Mouse (Mus musculus) embryo, embryonic 11.5 days (tissue): ENCODE measurements around the gene Robo1.

ENCODE experiments used
- DNase-seq: peaks from one replicate; pipeline ENCODE4 v3.0.0-alpha.2; 2012; ENCODE audit warnings: low read depth, low spot score

The Robo1 gene

DNA sequence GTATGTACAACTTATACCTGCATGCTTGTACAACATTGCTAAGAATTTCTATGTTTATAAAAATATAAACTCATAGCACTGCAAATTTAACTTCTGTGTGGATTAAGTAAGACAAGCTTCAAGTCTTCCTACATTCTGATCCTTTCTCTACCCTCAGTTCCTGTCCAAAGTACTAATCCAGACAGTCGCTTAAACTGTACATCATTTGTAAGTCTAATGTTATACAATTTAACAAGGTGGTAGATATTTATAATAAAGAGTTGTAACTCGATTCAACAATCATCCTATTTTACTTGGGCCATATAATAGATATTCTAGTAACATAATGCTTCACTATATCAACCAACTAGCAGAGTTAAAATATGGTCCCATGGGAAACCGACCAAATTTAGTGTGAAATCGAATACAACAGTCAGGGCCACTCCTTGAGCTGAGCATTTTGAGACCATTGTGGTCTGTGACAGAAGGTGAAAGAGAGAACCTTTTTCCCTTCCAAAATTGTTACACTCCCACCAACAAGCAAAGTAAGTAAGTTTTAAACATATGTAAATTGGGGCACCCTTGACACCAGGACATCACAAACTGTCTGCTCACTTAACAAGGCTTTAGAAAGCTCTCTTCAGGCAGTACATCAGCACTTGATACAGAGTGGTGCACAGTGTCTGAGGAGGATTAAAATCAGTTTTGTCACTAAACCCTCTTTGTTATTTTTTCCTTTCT is 295.5 kb downstream of the Robo1 start:
- DNase-seq: no peak

DNA sequence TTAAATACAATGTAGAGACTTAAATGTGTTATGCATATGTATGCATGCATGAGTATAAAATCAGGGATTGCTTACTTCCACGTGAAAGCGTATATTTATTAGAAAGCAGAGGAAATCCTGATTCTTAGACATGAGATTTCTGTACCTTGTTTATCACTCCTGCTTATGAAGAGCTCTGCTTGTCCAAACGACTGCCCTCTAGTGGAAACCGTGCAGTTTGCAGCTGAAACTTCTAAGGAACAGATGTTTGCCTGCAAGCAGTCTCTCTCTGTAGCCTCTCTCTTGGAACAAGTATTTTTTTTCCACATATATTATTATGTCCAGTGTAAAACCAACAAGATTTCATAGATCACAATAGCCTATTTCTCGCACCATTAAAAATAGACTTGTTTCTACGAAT is 297.0 kb downstream of the Robo1 start:
- DNase-seq: peak; percentile 78

DNA sequence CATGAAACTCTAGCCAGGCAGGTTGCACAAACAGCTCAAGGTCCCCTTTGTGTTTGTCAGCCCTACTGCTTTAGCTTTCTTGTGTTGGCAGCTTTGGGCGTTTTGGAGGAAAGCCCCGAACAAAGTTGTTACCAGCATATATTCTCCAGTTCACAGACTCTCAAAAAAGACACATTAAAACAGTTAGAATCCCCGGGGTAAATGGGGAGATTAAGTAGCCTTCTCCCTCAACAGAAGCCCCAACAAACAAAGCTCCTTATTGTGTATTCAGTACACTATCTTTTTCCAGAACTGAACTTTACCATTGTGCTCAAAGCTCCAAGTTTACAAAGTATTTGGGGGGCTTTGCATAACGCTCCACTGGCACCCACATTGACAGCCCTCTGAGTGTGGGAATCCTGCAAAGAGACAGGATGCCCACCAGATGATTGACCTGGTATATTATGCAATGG is 302.6 kb downstream of the Robo1 start:
- DNase-seq: no peak

GRCm38 (mm10) chr16:72614898-72615297 is 306.8 kb downstream of the Robo1 start:
- no peak for DNase-seq

- no peak for DNase-seq
Observed at GRCm38 (mm10) chr16:72615360-72615759, 307.3 kb downstream of the Robo1 start.

DNA sequence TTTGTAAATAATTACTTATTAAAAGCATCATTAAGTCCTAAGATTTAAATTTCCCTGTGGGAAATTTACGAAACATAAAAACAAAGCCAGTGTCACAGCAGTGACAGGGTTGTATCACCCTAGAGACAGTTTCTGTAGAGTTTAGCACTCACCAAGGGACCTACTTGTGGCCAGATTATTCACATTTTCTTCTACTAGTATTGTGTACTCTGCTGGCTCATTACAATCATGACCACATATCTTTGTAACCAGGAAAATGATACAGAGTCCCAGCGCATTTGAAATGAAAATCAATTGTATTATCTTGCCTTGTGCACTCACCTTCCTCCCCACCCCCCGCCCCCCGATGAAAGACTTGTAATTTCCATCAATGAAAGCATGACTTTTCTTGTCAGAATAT is 314.3 kb downstream of the Robo1 start:
- DNase-seq: no peak

- DNase-seq: no peak
Observed at GRCm38 (mm10) chr16:72622868-72623267, 314.8 kb downstream of the Robo1 start.

- DNase-seq: no peak
Observed at GRCm38 (mm10) chr16:72633846-72634245, 325.7 kb downstream of the Robo1 start.

- DNase-seq: no peak
Observed at GRCm38 (mm10) chr16:72639332-72639940, 331.3 kb downstream of the Robo1 start.

DNA sequence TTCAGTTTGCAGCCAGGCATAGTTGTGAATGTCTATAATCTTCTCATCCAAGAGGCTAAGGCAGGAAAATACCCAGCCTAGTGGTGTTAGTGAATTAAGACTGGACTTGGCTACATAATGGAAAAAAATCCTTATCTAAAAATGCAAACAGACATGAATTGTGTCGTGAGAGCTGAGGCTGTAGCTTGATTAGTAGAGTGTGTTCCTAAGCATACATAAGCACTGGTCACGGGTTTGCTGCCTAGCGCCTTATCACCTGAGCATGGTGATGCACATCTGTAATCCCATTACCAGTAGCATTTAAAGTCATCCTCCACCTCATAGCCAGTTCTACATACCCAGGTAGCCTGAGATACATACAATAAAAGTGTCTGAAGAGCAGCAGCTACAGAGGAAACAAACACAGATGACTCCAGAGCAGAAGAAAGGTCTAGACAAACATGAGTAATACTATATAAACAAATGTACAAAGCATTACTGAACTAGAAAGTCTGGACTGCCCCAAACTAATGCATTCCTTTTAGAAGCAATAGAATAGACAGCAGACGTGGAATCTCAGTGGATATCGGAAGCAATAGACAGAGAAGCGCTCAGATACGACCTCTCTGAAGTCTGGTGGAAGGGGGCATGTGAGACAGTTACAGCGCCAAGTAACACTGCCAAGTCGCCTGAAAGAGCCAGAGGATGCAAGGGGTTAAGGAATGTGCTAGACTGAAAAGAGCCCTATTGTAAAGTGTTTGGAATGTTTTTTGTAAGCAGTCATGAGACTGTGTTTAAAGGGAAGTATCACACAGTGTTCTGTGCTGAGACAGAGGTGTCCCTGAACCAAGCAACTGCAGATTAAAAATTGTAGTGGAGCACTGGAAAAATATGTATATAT is 333.1 kb downstream of the Robo1 start:
- no peak for DNase-seq

DNA sequence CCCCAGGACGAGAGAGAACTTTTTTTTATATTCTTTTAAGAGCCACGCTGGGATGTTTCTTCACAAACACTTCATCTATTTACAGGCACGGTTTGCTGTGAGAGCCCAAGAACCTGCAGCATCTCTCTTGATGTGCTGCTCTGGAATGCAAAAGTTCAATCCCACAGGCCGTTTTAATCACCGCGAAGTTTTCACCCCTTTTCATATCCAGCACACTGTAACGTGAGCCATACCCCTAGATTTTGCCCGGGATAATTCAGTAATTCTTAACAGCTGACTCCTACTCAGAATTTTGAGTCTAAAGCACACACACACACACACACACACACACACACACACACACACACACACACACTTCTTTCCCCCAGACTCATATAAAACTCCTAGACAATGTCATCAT is 337.8 kb downstream of the Robo1 start:
- DNase-seq: no peak

DNA sequence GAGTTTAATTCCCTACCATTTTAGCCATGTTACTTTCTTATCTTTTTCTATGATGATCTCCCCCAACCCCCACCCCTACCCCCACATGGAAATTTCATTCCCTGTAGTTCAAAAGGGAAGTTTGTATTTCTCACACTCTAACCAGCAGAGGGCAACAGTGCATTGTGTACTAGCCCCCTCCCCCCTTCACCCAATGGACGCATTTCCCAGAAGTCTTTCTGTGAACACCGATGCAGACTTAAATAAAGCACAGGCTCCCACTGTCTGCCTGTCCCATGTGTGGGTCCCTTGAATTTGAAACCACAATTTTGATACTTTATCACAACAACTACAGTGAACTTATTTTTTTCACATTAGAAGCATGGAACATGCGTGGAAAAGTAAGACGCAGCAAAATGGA is 341.2 kb downstream of the Robo1 start:
- peak; percentile 46 for DNase-seq

GRCm38 (mm10) chr16:72655411-72655810 is 347.3 kb downstream of the Robo1 start:
- no peak for DNase-seq

DNA sequence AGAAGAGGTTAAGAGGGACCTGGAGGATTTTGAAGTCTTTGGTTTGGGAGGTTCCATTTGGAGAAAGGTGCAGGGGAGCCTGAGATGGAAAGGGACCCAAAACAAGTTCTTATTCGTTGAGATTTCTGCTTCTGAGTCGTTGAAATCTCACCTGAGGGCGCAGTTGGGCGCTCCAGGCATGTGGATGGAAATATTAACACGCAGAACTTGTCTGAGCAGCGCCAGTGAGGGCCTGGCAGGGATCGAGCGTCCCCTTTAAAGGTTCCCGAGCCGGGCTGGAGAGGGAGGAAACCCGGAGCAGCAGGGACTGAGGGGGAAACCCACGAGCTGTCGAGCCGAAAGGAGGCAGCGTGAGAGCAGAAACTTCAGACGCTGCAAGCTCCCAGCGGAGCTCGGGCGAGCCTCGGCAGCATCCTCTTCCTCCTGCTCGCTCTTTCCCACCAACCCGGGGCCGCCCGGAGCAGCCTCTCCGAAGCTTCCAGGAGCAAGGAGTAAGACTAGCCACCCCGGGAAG is 354.8 kb downstream of the Robo1 start:
- peak; percentile 77 for DNase-seq

DNA sequence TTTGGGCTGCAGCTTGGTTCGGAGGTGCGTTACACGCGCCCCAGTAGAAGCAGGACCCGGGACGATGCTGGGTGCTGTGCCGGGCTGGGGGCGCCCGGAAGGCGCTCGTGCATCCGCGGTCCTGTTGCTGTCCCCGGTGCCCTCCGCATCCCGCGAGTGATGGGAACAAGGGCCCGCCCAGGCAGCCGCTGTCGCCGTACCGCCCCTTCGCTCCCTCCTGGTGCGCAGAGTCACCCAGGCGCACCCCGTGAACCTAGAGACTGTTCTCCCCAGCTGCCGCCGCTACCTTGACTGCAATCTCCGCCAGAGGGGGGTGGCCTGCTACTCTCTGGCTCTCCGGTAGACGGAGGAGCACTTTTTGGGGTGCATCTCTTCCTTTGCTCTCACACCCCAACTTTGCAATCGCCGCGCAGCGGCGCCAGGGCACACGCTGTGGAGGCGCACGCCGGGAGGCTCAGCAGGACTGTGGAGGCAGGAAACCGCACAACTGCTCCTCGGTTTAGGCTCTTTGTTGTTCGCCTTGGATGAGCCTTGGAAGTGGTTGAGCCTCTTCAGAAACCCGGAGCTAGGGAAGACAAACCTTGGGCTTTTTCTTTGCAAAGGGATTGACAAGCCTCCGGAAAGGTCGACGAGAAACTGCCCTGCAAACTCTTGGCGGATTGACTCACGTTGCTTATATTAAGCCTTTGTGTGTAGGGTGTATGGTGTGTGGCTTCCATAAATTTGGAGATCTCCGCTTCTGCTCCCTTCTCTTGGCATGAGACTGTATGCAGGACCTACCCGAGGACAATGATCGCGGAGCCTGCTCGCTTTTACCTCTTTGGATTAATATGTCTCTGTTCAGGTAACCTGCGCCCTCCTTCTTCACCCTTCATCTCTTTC is 355.5 kb downstream of the Robo1 start:
- no peak for DNase-seq

GRCm38 (mm10) chr16:72664233-72664613 is 356.1 kb downstream of the Robo1 start:
- no peak for DNase-seq

- no peak for DNase-seq
Observed at GRCm38 (mm10) chr16:72664806-72665205, 356.7 kb downstream of the Robo1 start.

- no peak for DNase-seq
Observed at GRCm38 (mm10) chr16:72665454-72665853, 357.3 kb downstream of the Robo1 start.

GRCm38 (mm10) chr16:72670240-72671038 is 362.3 kb downstream of the Robo1 start:
- DNase-seq: no peak

- no peak for DNase-seq
Observed at GRCm38 (mm10) chr16:72677234-72677633, 369.1 kb downstream of the Robo1 start.
